Mouse (Mus musculus): ENCODE measurements at regions not wholly inside any gene's neighbourhood (a gene's known extent, or its start where the extent isn't known, plus 50 kb on each side); places are given as distances from the start of the nearest gene placed in this dataset.

DNA sequence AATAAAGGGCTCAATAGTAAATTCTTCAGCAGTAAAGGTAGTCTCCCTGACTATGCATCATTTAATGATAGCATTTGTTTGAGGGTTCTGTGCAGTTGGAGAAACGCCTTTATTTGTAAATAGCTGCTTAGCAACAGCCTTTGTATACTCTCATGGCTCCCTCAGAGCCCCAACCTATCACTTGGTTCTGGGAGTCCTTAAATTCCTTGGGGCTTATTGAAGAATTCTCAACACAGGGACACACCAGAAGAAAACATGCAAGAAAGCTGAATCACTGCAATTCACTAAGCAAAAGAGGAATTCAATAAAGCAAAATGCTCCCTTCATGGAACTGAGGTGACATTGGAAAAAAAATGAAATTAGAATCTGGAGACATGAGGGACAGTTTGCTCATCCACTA is 135.8 kb downstream of the Mreg start:
- no peaks in the 10 kb centered on the region for H3K9me3 ChIP-seq (replicated peaks)
- no peak overlapping the region for H3K4me3 ChIP-seq
- no peaks in the 10 kb centered on the region for H3K4me1 ChIP-seq
- ATAC-seq (ENCODE audit: low FRiP score): no peak
- no peak overlapping the region for H3K4me2 ChIP-seq (replicated peaks)
- WGBS: 33% methylated on average over 1 of the region's 1 CpGs
- H3K27me3 ChIP-seq: no peaks in the 10 kb centered on the region
- no peaks in the 10 kb centered on the region for H3K36me3 ChIP-seq
- H3K27ac ChIP-seq: no peak overlapping the region
- no peak overlapping the region for H3K9ac ChIP-seq

DNA sequence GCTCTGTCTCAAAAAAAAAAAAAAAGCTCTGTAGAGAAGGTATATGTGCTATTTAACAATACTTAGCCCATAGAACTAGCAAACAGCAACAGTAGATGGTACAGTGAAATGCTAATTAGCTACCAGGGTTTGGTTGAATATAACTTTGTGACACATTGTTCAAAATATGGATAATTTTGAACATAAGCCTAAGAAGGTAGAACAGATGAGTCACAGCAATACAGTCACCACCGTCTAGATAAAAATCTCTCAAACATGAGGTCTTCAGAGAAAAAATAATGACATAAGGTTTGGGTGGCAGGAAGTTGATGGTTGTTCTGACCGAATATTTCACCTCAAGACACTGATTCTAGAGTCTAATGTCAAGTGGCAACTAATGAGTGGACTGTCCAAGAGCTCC is 136.6 kb downstream of the Mreg start:
- H3K9me3 ChIP-seq (replicated peaks): no peaks in the 10 kb centered on the region
- WGBS: 85% methylated on average over 2 of the region's 2 CpGs
- no peak for ATAC-seq (ENCODE audit: low FRiP score)

DNA sequence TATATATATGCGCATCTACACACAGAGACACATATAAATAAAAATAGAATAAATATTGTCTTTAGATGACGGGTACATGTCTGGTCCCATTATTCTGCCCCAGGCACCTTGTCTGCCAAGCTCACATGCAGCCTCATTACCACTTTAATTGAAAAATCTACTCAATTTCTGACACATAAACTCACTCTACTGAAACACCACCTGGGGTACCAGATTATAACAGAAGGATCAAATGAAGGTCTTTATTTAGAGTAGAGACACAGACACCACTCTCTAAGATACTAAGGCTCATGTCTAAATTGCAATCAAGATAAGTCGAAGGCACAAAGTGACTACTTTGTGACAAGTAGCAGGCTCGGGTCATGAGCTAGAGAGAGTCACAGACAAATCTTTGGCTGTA is 138.9 kb downstream of the Mreg start:
- Histone ChIP-seq H3K4me3 (no peak overlapping the region), H3K9me3 (replicated peaks) (no peaks in the 10 kb centered on the region), H3K9ac (no peak overlapping the region), H3K27me3 (no peaks in the 10 kb centered on the region), H3K4me2 (replicated peaks) (no peak overlapping the region), H3K36me3 (no peaks in the 10 kb centered on the region), H3K27ac (peak overlapping the region; percentile 41; the same call in 1 of the 2 replicates), H3K4me1 (no peaks in the 10 kb centered on the region)
- 81% methylated on average over 4 of the region's 4 CpGs for WGBS
- ATAC-seq (ENCODE audit: low FRiP score): peak; percentile 66

More for the DNA sequence above, 136.6 kb downstream of the Mreg start:
- Histone ChIP-seq H3K4me1 (no peaks in the 10 kb centered on the region), H3K36me3 (no peaks in the 10 kb centered on the region), H3K9ac (no peak overlapping the region), H3K27ac (no peak overlapping the region), H3K27me3 (no peaks in the 10 kb centered on the region), H3K4me3 (no peak overlapping the region), H3K4me2 (replicated peaks) (no peak overlapping the region)

DNA sequence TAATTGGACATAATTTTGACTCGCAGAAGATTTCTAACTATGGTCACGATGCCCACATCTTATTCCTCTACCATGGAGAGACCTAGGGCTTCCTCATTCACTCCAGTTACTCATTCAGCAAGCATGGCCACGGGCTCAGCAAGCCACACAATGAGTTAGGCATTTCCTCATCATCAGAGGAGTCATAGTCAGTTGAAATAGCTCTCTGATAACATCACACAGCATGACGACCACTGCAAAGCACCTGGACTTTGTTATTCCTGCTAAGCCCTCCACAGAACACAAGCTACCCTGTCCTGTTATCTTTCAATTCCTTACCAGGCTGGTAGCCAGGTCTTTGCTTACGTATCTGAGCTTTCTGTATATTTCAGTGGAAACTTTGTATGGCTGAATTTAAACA is 141.6 kb downstream of the Mreg start:
- no peaks in the 10 kb centered on the region for H3K36me3 ChIP-seq
- no peak for ATAC-seq (ENCODE audit: low FRiP score)
- 83% methylated on average over 5 of the region's 5 CpGs for WGBS
- H3K27me3 ChIP-seq: no peaks in the 10 kb centered on the region
- no peak overlapping the region for H3K9ac ChIP-seq
- no peaks in the 10 kb centered on the region for H3K4me1 ChIP-seq
- no peaks in the 10 kb centered on the region for H3K9me3 ChIP-seq (replicated peaks)
- no peak overlapping the region for H3K4me2 ChIP-seq (replicated peaks)
- no peak overlapping the region for H3K4me3 ChIP-seq
- no peak overlapping the region for H3K27ac ChIP-seq

DNA sequence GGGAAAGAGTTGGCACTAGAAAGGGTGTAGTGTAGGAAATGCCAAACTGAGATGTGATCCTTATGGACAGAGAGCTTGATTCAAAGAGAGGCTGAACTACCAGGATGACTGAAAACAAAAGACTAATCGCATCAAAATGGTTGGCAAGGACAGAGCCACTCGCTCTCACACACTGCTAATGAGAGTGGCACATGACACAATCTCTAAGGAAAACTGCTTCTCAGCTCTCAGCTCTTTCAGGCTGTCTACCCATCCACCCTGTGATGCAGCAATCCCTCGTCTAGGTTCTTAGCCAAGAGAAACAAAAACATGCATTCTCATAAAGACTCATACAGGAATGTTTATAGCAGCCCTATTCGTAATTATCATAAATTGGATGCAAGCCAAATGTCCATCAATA is 143.1 kb downstream of the Mreg start:
- no peaks in the 10 kb centered on the region for H3K27me3 ChIP-seq
- ATAC-seq (ENCODE audit: low FRiP score): no peak
- no peak overlapping the region for H3K27ac ChIP-seq
- WGBS: 73% methylated on average over 4 of the region's 4 CpGs
- no peak overlapping the region for H3K4me3 ChIP-seq
- H3K4me2 ChIP-seq (replicated peaks): no peak overlapping the region
- H3K4me1 ChIP-seq: peaks cover 5% of the 10 kb centered on the region; the same call in 1 of the 2 replicates
- no peaks in the 10 kb centered on the region for H3K36me3 ChIP-seq
- H3K9me3 ChIP-seq (replicated peaks): no peaks in the 10 kb centered on the region
- H3K9ac ChIP-seq: no peak overlapping the region

DNA sequence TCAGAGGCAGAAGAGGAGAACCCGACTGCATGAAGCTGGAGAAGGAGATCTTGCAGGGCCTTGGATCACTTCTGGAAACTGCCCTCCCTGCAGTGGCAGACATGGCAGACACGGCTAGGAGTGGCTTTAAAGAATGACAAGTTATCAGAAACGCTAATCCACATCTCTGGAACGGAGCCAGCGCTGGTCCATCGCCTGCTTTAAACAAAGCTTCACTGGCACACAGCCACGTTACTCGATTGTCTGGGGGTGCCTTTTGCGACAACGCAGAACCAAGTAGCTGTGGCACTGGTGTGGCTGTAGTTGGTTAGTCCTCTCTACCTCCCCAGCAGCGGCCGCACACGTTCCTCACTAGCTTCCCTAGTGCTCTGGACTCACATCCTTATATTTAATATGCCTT is 147.0 kb downstream of the Mreg start:
- Histone ChIP-seq H3K4me3 (no peak overlapping the region), H3K36me3 (no peaks in the 10 kb centered on the region), H3K27me3 (no peaks in the 10 kb centered on the region), H3K9me3 (replicated peaks) (no peaks in the 10 kb centered on the region), H3K9ac (no peak overlapping the region), H3K4me1 (peaks cover 9% of the 10 kb centered on the region; the same call in 1 of the 2 replicates), H3K27ac (no peak overlapping the region), H3K4me2 (replicated peaks) (no peak overlapping the region)
- ATAC-seq (ENCODE audit: low FRiP score): peak; percentile 38; the same call in 1 of the 2 replicates
- 64% methylated on average over 13 of the region's 13 CpGs for WGBS

DNA sequence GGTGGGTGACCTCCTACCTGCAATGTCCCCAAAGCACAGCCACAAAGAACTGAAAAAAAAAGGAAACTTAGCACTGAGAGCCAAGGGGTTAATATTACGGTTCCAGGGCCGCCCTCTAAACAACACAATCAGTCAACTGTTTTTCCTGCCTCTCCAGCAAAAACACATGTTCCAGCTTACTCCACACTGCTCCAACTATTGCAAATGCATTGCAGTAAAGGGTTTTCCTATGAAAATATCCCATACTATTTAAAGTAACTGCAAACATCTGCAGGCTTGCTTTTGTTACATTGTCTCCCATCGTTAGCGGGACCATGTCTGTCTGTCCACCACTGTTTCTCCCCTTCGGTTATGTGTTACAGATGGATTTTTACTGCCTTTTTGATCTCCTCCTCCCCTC is 151.7 kb downstream of the Mreg start:
- no peak overlapping the region for H3K4me3 ChIP-seq
- no peaks in the 10 kb centered on the region for H3K27me3 ChIP-seq
- no peaks in the 10 kb centered on the region for H3K36me3 ChIP-seq
- H3K9ac ChIP-seq: no peak overlapping the region
- ATAC-seq (ENCODE audit: low FRiP score): no peak
- 59% methylated on average over 5 of the region's 5 CpGs for WGBS
- H3K9me3 ChIP-seq (replicated peaks): no peaks in the 10 kb centered on the region
- H3K27ac ChIP-seq: no peak overlapping the region
- H3K4me2 ChIP-seq (replicated peaks): no peak overlapping the region
- peaks cover 9% of the 10 kb centered on the region; the same call in 1 of the 2 replicates for H3K4me1 ChIP-seq

DNA sequence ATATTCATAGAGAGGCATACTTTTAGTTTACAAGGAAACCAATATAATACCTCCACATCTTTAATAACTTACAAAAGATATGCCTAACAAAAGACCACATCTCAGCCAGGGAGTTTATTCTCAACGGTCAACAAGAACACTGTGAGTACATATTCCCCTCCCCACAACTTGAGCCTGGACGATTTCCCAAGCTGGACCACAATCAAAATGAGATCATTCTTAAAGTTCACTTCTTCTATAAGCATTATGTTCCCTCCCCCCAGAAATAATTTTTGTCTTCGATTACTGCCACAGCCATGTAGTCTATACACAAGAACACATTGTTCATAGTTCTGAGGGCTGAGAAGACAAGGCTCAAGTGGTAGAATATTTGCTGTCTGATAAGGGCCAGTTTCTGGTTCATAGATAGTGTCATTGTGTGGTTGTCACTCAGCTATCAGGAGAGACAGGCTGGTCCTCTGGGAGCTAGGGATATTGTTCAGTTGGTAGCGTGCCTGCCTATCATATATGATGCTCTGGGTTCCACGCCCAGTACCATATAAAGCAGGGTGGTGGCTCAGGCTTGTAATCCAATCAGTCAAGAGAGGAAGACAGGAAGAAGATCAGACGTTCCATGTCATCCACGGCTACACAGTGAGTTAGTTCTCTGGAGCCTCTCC is 153.9 kb downstream of the Mreg start:
- no peak overlapping the region for H3K9ac ChIP-seq
- no peaks in the 10 kb centered on the region for H3K9me3 ChIP-seq (replicated peaks)
- H3K27me3 ChIP-seq: no peaks in the 10 kb centered on the region
- H3K4me2 ChIP-seq (replicated peaks): no peak overlapping the region
- H3K4me3 ChIP-seq: no peak overlapping the region
- no peaks in the 10 kb centered on the region for H3K36me3 ChIP-seq
- H3K27ac ChIP-seq: no peak overlapping the region
- 77% methylated on average over 7 of the region's 7 CpGs for WGBS
- 0 out of 2 replicates have a peak, but pooled peaks cover 4% of the 10 kb centered on the region for H3K4me1 ChIP-seq
- 0 out of 2 replicates have a peak, but pooled peaks have one; percentile 19 for ATAC-seq (ENCODE audit: low FRiP score)

DNA sequence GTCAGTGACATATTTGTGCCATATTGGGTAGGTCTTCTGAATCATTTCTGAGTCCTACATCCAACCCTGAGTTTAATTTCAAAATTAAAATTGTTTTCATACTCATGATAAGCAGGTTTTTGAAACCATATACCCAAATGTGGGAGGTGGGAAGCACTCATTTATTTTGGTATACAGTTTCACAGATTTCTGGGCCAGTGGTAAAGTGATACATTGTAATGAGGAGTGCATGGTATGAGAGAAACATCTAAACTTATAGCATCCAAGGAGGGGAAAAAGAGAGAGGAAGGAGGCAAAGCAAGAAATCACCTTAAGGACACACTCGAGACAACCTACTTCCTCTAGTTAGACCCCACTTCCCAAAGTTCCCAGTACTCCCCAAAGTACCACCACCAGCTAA is 157.6 kb downstream of the Mreg start:
- Histone ChIP-seq H3K4me2 (replicated peaks) (no peak overlapping the region), H3K9me3 (replicated peaks) (no peaks in the 10 kb centered on the region), H3K27ac (no peak overlapping the region), H3K4me1 (no peaks in the 10 kb centered on the region), H3K9ac (no peak overlapping the region), H3K27me3 (no peaks in the 10 kb centered on the region), H3K36me3 (no peaks in the 10 kb centered on the region), H3K4me3 (no peak overlapping the region)
- no peak for ATAC-seq (ENCODE audit: low FRiP score)
- 95% methylated on average over 1 of the region's 1 CpGs for WGBS

DNA sequence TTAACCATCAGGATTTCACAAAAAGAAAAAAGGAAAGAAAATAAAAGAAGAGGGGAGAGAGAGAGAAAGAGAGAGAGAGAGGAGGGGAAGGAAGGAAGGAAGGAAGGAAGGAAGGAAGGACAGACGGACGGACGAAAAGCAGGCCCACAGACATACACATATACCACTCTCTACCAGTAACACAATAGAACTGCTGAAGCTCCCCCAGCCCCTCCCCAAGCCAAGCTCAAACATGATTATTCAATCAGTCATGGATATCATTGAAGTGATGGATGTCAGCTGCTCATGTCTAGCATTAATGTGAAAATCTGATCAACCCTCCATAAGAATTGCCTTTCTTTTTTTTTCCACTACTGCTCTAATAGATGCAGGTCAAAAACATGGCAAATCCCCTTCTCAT is 161.2 kb downstream of the Mreg start:
- Histone ChIP-seq H3K4me2 (replicated peaks) (no peak overlapping the region), H3K9ac (no peak overlapping the region), H3K4me1 (no peaks in the 10 kb centered on the region), H3K9me3 (replicated peaks) (no peaks in the 10 kb centered on the region), H3K4me3 (no peak overlapping the region), H3K36me3 (no peaks in the 10 kb centered on the region), H3K27ac (no peak overlapping the region), H3K27me3 (no peaks in the 10 kb centered on the region)
- peak; percentile 80 for ATAC-seq (ENCODE audit: low FRiP score)
- WGBS: 92% methylated on average over 3 of the region's 3 CpGs

DNA sequence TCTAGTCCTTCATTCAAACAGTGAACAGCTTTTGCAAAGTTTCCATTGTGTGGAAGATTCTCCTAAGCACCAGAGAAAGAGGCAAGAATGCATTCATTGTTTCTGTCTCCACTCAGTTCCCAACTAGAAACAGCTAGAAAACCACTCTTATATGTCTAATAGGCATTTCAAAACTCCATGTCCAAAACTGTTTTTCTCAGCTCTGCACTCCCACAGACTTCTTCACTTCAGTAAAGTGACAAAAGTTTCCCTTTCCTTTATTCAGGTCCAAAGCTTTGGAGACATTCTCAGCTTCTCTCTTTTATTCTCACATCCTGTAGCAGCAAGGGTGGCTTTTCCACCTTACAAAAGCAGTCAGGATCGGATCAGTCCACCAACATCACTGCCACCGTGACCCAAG is 166.0 kb downstream of the Mreg start:
- no peak overlapping the region for H3K4me3 ChIP-seq
- no peaks in the 10 kb centered on the region for H3K4me1 ChIP-seq
- H3K36me3 ChIP-seq: no peaks in the 10 kb centered on the region
- H3K9ac ChIP-seq: no peak overlapping the region
- no peaks in the 10 kb centered on the region for H3K9me3 ChIP-seq (replicated peaks)
- H3K27me3 ChIP-seq: no peaks in the 10 kb centered on the region
- no peak overlapping the region for H3K4me2 ChIP-seq (replicated peaks)
- 70% methylated on average over 2 of the region's 2 CpGs for WGBS
- no peak for ATAC-seq (ENCODE audit: low FRiP score)
- no peak overlapping the region for H3K27ac ChIP-seq

DNA sequence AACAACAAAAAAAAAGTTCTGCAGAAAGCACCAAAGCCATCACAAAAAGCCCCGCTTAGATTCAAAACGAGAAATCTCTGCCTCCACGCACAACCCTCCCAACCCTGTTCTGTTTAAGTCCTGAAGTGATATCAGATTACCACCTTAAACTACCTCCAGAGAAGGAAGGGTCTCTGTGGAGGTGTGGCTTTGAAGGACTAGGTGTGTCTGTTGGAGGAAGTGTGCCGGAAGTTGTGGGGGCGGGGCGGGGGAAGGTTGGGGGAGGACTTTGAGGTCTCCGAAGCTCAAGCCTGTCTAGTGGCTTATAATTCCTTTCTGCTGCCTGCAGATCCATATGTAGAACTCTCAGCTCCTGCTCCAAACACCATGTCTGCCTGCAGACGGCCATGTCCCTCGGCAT is 173.6 kb downstream of the Mreg start:
- WGBS: 65% methylated on average over 9 of the region's 9 CpGs
- no peak overlapping the region for H3K4me2 ChIP-seq (replicated peaks)
- H3K27ac ChIP-seq: no peak overlapping the region

DNA sequence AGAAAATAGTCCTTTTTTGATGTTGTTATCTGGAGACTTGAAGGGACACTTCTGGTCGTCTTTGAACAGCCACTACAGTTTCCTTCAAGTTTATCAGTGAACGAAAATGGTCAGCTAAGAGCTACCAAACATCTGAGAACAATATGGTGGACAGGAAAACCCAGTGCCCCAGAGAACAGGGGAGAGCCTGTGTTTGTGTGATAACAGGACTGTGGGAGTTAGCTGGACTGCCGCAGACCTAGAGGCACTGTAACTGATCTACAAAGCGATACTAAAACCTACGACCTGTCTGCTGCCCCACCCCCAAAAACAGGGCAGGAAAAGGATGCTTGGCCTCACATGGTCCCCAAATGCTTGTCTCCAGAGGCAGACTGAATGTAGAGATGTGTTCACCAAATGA is 175.5 kb downstream of the Mreg start:
- Histone ChIP-seq H3K36me3 (no peaks in the 10 kb centered on the region), H3K4me2 (replicated peaks) (no peak overlapping the region), H3K9ac (no peak overlapping the region), H3K4me3 (no peak overlapping the region), H3K27me3 (no peaks in the 10 kb centered on the region), H3K9me3 (replicated peaks) (no peaks in the 10 kb centered on the region), H3K27ac (no peak overlapping the region), H3K4me1 (no peaks in the 10 kb centered on the region)
- ATAC-seq (ENCODE audit: low FRiP score): no peak
- WGBS: 75% methylated on average over 5 of the region's 5 CpGs

More for the DNA sequence above, 173.6 kb downstream of the Mreg start:
- H3K4me3 ChIP-seq: no peak overlapping the region
- no peaks in the 10 kb centered on the region for H3K27me3 ChIP-seq
- H3K9ac ChIP-seq: no peak overlapping the region
- H3K9me3 ChIP-seq (replicated peaks): no peaks in the 10 kb centered on the region
- ATAC-seq (ENCODE audit: low FRiP score): no peak
- H3K4me1 ChIP-seq: no peaks in the 10 kb centered on the region
- H3K36me3 ChIP-seq: no peaks in the 10 kb centered on the region

All from hindbrain, embryonic 12.5 days (tissue).